Mouse (Mus musculus) frontal cortex, postnatal 36 days (tissue): ENCODE data around the gene Olfr1506.
"Not testable (repeated sequence)": the region's sequence is repeated elsewhere in the genome, so short reads cannot be mapped to it uniquely, and the experiment has no call there.

Experiments
- DNase-seq, 2 experiments: peaks; one replicate each; pipeline ENCODE4 v3.0.0; 2022; ENCODE audit warnings: low spot score in 2 of 2

The Olfr1506 gene

GRCm38 (mm10) chr2:90224393-90224792 lies at the start of gene Olfr1506:
Gene Olfr1506 (minus strand): TSS chr2:90224493.
- not testable (repeated sequence) for DNase-seq

- no peak for DNase-seq
These were observed 46.6 kb upstream of the Olfr1506 start, which contains the start of gene Olfr1271 for GRCm38 (mm10) chr2:90270932-90271331. Gene Olfr1271 (minus strand): TSS chr2:90271032.

GRCm38 (mm10) chr2:90257492-90257891 lies 33.2 kb upstream of the Olfr1506 start, which contains the start of gene Olfr142:
Gene Olfr142 (minus strand): TSS chr2:90257592.
- no peak for DNase-seq

- not testable (repeated sequence) for DNase-seq
These were observed 24.7 kb downstream of the Olfr1506 start for GRCm38 (mm10) chr2:90199606-90200005.

GRCm38 (mm10) chr2:90195285-90195684 lies 29.0 kb downstream of the Olfr1506 start:
- not testable (repeated sequence) for DNase-seq

GRCm38 (mm10) chr2:90194750-90195149 lies 29.5 kb downstream of the Olfr1506 start:
- not testable (repeated sequence) for DNase-seq

GRCm38 (mm10) chr2:90187082-90187481 lies 37.2 kb downstream of the Olfr1506 start:
- not testable (repeated sequence) for DNase-seq

GRCm38 (mm10) chr2:90186082-90186481 lies 38.2 kb downstream of the Olfr1506 start:
- DNase-seq = not testable (repeated sequence)
